Mouse (Mus musculus) liver, postnatal 0 days (tissue): ENCODE data around the gene Disp3. TPM values are rescaled to one million over a fixed set of nuclear protein-coding genes. Genes with fewer than 3 reads are reported as not detected.

Experiments used
- ATAC-seq: fragments of 200-750 bp; cut with Nextera tagmentation; 2 replicates; pipeline ENCODE4 v1.8.0; 2017; ENCODE audit warnings: mild to moderate bottlenecking, moderate library complexity
- DNase-seq: peaks from one replicate; pipeline ENCODE4 v3.0.0-alpha.2; 2016
- H3K27ac ChIP-seq: fragments of 300-500 bp; sonication (generic); 2 replicates; pipeline ENCODE4 v1.5.1; 2014; ENCODE audit warnings: antibody characterized with exemption, moderate library complexity, mild to moderate bottlenecking, low read depth
- H3K27me3 ChIP-seq: fragments of 300-500 bp; sonication (generic); 2 replicates; pipeline ENCODE4 v1.6.1; 2014; ENCODE audit warnings: low read length, control low read depth, mixed read lengths; ENCODE audit not compliant: insufficient read depth
- H3K36me3 ChIP-seq: fragments of 300-500 bp; sonication (generic); replicated peaks from 2 replicates; pipeline ENCODE4 v1.6.1; 2014; ENCODE audit warnings: mild to moderate bottlenecking, control low read depth, low read length, moderate library complexity, mixed read lengths; ENCODE audit not compliant: insufficient read depth
- H3K4me1 ChIP-seq: fragments of 300-500 bp; sonication (generic); 2 replicates; pipeline ENCODE4 v1.6.1; 2014; ENCODE audit warnings: antibody characterized with exemption, mild to moderate bottlenecking, control low read depth; ENCODE audit not compliant: insufficient read depth
- H3K4me2 ChIP-seq: fragments of 300-500 bp; sonication (generic); 2 replicates; pipeline ENCODE4 v1.6.1; 2014; ENCODE audit warnings: low read depth, mild to moderate bottlenecking, low read length, moderate library complexity, mixed read lengths
- H3K4me3 ChIP-seq: fragments of 300-500 bp; sonication (generic); 2 replicates; pipeline ENCODE4 v1.5.1; 2014; ENCODE audit warnings: low read depth, low read length
- H3K9ac ChIP-seq: fragments of 300-500 bp; sonication (generic); replicated peaks from 2 replicates; pipeline ENCODE4 v1.6.1; 2014; ENCODE audit warnings: mild to moderate bottlenecking, moderate library complexity
- H3K9me3 ChIP-seq: fragments of 300-500 bp; sonication (generic); 2 replicates; pipeline ENCODE4 v1.6.1; 2016; ENCODE audit warnings: mild to moderate bottlenecking, control low read depth, low read length, mixed read lengths
- CTCF ChIP-seq: sonication (generic); IDR thresholded peaks from 2 replicates; pipeline ENCODE4 v1.5.1; 2016; ENCODE audit warnings: antibody characterized with exemption, low read depth
- EP300 ChIP-seq: IDR thresholded peaks from 2 replicates; pipeline ENCODE4 v1.6.1; 2016; ENCODE audit warnings: antibody characterized with exemption, low read depth, mild to moderate bottlenecking
- WGBS: fragments of 180-500 bp; shearing (Covaris S2); extraction: QIAGEN DNeasy Blood & Tissue Kit; methylation state at CpG from one replicate; pipeline ENCODE4 v1.1.7; 2014; ENCODE audit not compliant: insufficient replicate concordance; 5-methylcytosine and 5-hydroxymethylcytosine counted together
- polyA plus RNA-seq: library from polyadenylated mRNA; unstranded; fragments of >200 nt; fragmentation: Nextera tagmentation; extraction: Ambion mirVana; gene quantifications from 2 replicates; pipeline ENCODE4 v1.2.1, GENCODE M21; 2015

Disp3 gene
- polyA plus RNA-seq, 1 experiment from 2014 or later = not detected

- no peak for TF ChIP-seq CTCF
- no peak for TF ChIP-seq EP300
- ATAC-seq (peak; percentile 64), DNase-seq (no peak)
- Histone ChIP-seq H3K4me3 (0 out of 2 replicates have a peak overlapping the region, but pooled peaks have one; percentile 19), H3K27ac (peak overlapping the region; percentile 87), H3K27me3 (no peaks in the 10 kb centered on the region), H3K36me3 (no peaks in the 10 kb centered on the region), H3K9me3 (no peaks in the 10 kb centered on the region), H3K4me1 (peaks cover 7% of the 10 kb centered on the region), H3K4me2 (peak overlapping the region; percentile 62), H3K9ac (no peak overlapping the region)
- WGBS = 62% methylated on average over 2 of the region's 2 CpGs
Observed at GRCm38 (mm10) chr4:148203557-148203956, 84.2 kb downstream of the Disp3 start.

GRCm38 (mm10) chr4:148198721-148199120 lies 89.0 kb downstream of the Disp3 start:
- H3K36me3 ChIP-seq = no peaks in the 10 kb centered on the region
- no peak overlapping the region for H3K4me2 ChIP-seq
- no peak overlapping the region for H3K27ac ChIP-seq
- WGBS = 54% methylated on average over 10 of the region's 10 CpGs
- peaks cover 8% of the 10 kb centered on the region; the same call in 1 of the 2 replicates for H3K4me1 ChIP-seq
- no peak for ATAC-seq
- no peaks in the 10 kb centered on the region for H3K27me3 ChIP-seq
- TF ChIP-seq CTCF (no peak), EP300 (no peak)
- H3K9me3 ChIP-seq = no peaks in the 10 kb centered on the region
- no peak overlapping the region for H3K9ac ChIP-seq
- no peak for DNase-seq
- no peak overlapping the region for H3K4me3 ChIP-seq

GRCm38 (mm10) chr4:148194400-148194799 lies 93.4 kb downstream of the Disp3 start:
- ATAC-seq = no peak
- H3K27ac ChIP-seq = no peak overlapping the region
- no peak overlapping the region for H3K4me2 ChIP-seq
- H3K36me3 ChIP-seq = no peaks in the 10 kb centered on the region
- H3K27me3 ChIP-seq = 0 out of 2 replicates have a peak, but pooled peaks cover 3% of the 10 kb centered on the region
- TF ChIP-seq CTCF = no peak
- TF ChIP-seq EP300 = no peak
- H3K9ac ChIP-seq = no peak overlapping the region
- no peak overlapping the region for H3K4me3 ChIP-seq
- DNase-seq = no peak
- H3K4me1 ChIP-seq = peaks cover 3% of the 10 kb centered on the region; the same call in 1 of the 2 replicates
- H3K9me3 ChIP-seq = no peaks in the 10 kb centered on the region

- Histone ChIP-seq H3K4me1 (peaks cover 3% of the 10 kb centered on the region; the same call in 1 of the 2 replicates), H3K4me2 (no peak overlapping the region), H3K9me3 (no peaks in the 10 kb centered on the region), H3K27me3 (0 out of 2 replicates have a peak, but pooled peaks cover 3% of the 10 kb centered on the region), H3K27ac (no peak overlapping the region), H3K9ac (no peak overlapping the region), H3K4me3 (no peak overlapping the region), H3K36me3 (no peaks in the 10 kb centered on the region)
- WGBS = 32% methylated on average over 11 of the region's 11 CpGs
- DNase-seq (no peak), ATAC-seq (no peak)
- no peak for TF ChIP-seq CTCF
- no peak for TF ChIP-seq EP300
Observed at GRCm38 (mm10) chr4:148192707-148193245, 95.0 kb downstream of the Disp3 start.

Other genes starting within 250 kb of the Disp3 start
- gene Clcn6, start 249.1 kb downstream of the Disp3 start, polyA plus RNA-seq = 0.52 and 0.79 TPM in 2 replicates
- gene Mthfr, start 248.9 kb downstream of the Disp3 start, polyA plus RNA-seq = 3.7 and 4.5 TPM in 2 replicates
- gene Agtrap, start 199.9 kb downstream of the Disp3 start, polyA plus RNA-seq = 10.4 and 10.8 TPM in 2 replicates
- gene Mad2l2, start 157.6 kb downstream of the Disp3 start, polyA plus RNA-seq = 16.9 and 18.8 TPM in 2 replicates
- gene Draxin, start 157.3 kb downstream of the Disp3 start, polyA plus RNA-seq = 0.04 and 0.05 TPM in 2 replicates
- 30.1 and 32.0 TPM in 2 replicates for gene Fbxo6, start 135.8 kb downstream of the Disp3 start, polyA plus RNA-seq
- gene Fbxo44, start 127.5 kb downstream of the Disp3 start, polyA plus RNA-seq = 0.81 and 0.97 TPM in 2 replicates
- 0.19 TPM in 1 of 2 replicates, not detected in the other for gene Fbxo2, start 127.3 kb downstream of the Disp3 start, polyA plus RNA-seq
- 10.2 and 10.5 TPM in 2 replicates for gene Ubiad1, start 156.8 kb upstream of the Disp3 start, polyA plus RNA-seq
- 12.3 and 13.0 TPM in 2 replicates for gene Mtor, start 160.6 kb upstream of the Disp3 start, polyA plus RNA-seq
- gene Angptl7, start 212.5 kb upstream of the Disp3 start, polyA plus RNA-seq = 1.3 TPM in 2 replicates